Mouse (Mus musculus): Measurements from ENCODE around the gene Olfr948.

The Olfr948 gene

DNA sequence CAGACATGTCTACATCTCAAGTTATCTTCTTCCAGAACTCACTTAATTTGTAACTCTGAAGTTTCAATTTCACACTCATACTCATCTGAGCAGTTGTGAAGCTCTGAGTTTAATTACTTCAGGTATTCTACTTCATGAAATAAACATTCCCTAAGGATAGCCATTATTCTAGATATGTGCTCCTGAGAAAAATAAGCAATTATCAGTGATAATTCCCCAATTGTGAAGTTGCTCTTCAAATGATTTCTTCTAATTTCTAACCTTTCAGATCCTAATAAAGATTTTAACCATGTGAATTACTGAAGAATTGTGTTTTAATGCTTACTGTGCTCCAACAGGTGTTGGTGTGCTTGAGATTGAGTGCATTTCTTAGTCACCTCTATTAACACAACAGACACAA, at the start of gene Olfr948:
Gene Olfr948, minus strand, starts transcription at position 101 of the 400 bp plus-strand sequence.
- no peak for DNase-seq (ENCODE audit: low spot score)

DNA sequence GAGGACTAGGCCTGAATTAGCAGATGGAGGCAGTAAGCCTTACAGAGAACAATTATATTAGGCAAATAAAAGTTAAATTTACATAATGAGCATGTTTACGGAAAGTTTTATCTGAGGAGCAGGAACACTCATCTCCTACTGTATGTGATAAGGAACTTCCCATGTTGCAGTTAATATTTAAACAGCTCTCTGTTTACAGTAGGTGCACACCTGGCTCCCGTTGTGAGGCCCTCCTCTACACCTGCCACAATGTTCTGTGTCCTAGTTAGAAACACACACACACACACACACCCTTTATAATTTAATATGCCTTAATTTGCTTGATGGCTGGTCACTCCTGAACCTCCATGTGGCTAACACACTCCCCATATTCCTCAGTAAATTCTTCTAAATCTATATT, 38.7 kb downstream of the Olfr948 start:
- DNase-seq (ENCODE audit: low spot score), result no peak

DNA sequence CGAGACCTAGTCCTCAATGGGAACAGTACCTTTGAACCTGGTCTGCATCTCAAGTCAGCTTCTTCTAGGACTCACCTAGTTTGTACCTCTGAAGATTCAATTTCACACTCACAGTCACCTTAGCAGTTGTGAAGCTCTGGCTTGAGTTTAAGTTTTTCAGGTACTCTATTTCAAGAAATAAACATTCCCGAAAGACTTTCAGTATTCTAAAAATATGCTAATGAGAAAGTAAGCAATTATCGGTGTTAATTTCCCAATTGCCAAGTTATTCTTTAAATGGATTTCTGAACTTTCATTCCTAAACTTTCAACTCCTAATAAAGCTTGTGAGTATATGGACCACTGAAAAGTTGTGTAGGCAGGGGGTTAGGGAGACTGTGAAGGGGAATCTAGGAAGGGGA, 49.1 kb downstream of the Olfr948 start, which contains the start of gene Olfr945:
Gene Olfr945, minus strand, starts transcription at position 101 of the 400 bp plus-strand sequence.
- no peak for DNase-seq (ENCODE audit: low spot score)

Data from retina, embryonic 14.5 days (tissue).